In the genomic region with DNA sequence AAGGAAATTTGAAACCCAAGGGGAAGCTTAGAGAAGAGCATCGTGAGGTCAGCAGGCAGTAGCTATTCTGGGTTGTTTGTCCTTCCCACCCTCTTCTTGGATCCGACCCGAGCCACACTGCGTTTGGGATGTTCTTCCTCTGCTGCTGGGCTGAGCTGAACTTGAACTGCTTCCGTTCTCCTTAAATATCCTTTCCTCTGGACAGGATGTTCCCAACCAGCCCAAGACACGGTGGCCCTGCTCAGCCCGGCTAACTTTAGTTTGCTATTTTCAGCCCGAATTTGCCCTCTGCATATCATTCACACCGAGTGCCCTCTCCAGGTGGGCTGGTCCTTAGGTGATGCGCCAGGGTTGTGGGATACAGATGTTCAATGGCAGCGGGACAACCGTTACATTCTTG, we compare ENCODE assay signal across 12 mouse cellular contexts. TPM values are rescaled to one million over a fixed set of nuclear protein-coding genes. Genes with fewer than 3 reads are reported as not detected.
DNase-seq lines count a peak whose midpoint lies in the region; ATAC-seq and TF ChIP-seq lines count a peak whose summit lies in the region.
"Had no signal": no experiment of that assay in that cellular context is flagged by ENCODE, and none has a peak within 500 bp of the region (broad histone marks: within the 10 kb centered on the region; RNA-seq: fewer than 3 reads in every experiment).

No protein-coding gene starts in this region.

- no peaks in the 10 kb centered on the region for H3K36me3 ChIP-seq in heart, embryonic 11.5 days (ENCODE audit: control insufficient read depth, insufficient read depth, low read length)
- no peaks in the 10 kb centered on the region for H3K36me3 ChIP-seq in midbrain, postnatal 0 days (ENCODE audit: insufficient read depth, low read length)
- H3K36me3 ChIP-seq: hindbrain, embryonic 12.5 days; limb, embryonic 15.5 days; midbrain, embryonic 13.5 days had no signal

- no peak overlapping the region for H3K27ac ChIP-seq in heart, embryonic 11.5 days (ENCODE audit: low read depth, low read length)
- no peak overlapping the region for H3K27ac ChIP-seq in midbrain, postnatal 0 days (ENCODE audit: low read depth, low read length)
- H3K27ac ChIP-seq: hindbrain, embryonic 12.5 days; limb, embryonic 15.5 days; midbrain, embryonic 13.5 days had no signal

- no peak overlapping the region for H3K4me3 ChIP-seq in heart, embryonic 11.5 days (ENCODE audit: low read depth, low read length)
- H3K4me3 ChIP-seq in midbrain, postnatal 0 days (ENCODE audit: low read depth, low read length) = no peak overlapping the region
- H3K4me3 ChIP-seq: hindbrain, embryonic 12.5 days; limb, embryonic 15.5 days; midbrain, embryonic 13.5 days had no signal

- no peak overlapping the region for H3K4me2 ChIP-seq in heart, embryonic 11.5 days
- no peak overlapping the region for H3K4me2 ChIP-seq in midbrain, postnatal 0 days (ENCODE audit: low read depth, low read length, poor library complexity, severe bottlenecking)
- H3K4me2 ChIP-seq: hindbrain, embryonic 12.5 days; limb, embryonic 15.5 days; midbrain, embryonic 13.5 days had no signal

- peaks cover 5% of the 10 kb centered on the region for H3K4me1 ChIP-seq in heart, embryonic 11.5 days (ENCODE audit: control insufficient read depth, insufficient read depth, low read length)
- H3K4me1 ChIP-seq in midbrain, postnatal 0 days (ENCODE audit: insufficient read depth, low read length) = no peaks in the 10 kb centered on the region
- H3K4me1 ChIP-seq: hindbrain, embryonic 12.5 days; limb, embryonic 15.5 days; midbrain, embryonic 13.5 days had no signal

- no peak overlapping the region for H3K9ac ChIP-seq in heart, embryonic 11.5 days (ENCODE audit: low read depth, low read length)
- H3K9ac ChIP-seq in midbrain, postnatal 0 days (replicated peaks; ENCODE audit: low read length, poor library complexity, severe bottlenecking) = no peak overlapping the region
- H3K9ac ChIP-seq: hindbrain, embryonic 12.5 days; limb, embryonic 15.5 days; midbrain, embryonic 13.5 days had no signal

- ATAC-seq in heart, embryonic 11.5 days (replicated peaks; ENCODE audit: insufficient number of reproducible peaks, low FRiP score, low TSS enrichment) = no peak
- no peak for ATAC-seq in midbrain, postnatal 0 days (ENCODE audit: low FRiP score)
- ATAC-seq: forebrain, embryonic 16.5 days; midbrain, embryonic 13.5 days had no signal

- no peak for TF ChIP-seq CTCF in midbrain, postnatal 0 days (IDR thresholded peaks at IDR 0.05)

- 46% methylated on average over 12 of the region's 12 CpGs for WGBS in heart, embryonic 11.5 days (ENCODE audit: insufficient replicate concordance)
- 70% methylated on average over 12 of the region's 12 CpGs for WGBS in midbrain, postnatal 0 days

- DNase-seq in heart, adult 18-20 months = peak; percentile 80 to 95
- DNase-seq in gastrocnemius, postnatal 10 days = peak; percentile 33
- DNase-seq in kidney, adult 8-10 months = peak; percentile 68 to 69
- DNase-seq in lung, postnatal 14 days = peak; percentile 55
- DNase-seq in midbrain, postnatal 0 days (ENCODE audit: low spot score) = no peak
- DNase-seq in thymus, postnatal 14 days = no peak
- DNase-seq in thymus, postnatal 4 days = no peak

- H3K9me3 ChIP-seq in heart, embryonic 11.5 days (replicated peaks; ENCODE audit: control insufficient read depth, low read length) = no peaks in the 10 kb centered on the region
- no peaks in the 10 kb centered on the region for H3K9me3 ChIP-seq in midbrain, postnatal 0 days (ENCODE audit: low read length)
- H3K9me3 ChIP-seq: hindbrain, embryonic 12.5 days; limb, embryonic 15.5 days; midbrain, embryonic 13.5 days had no signal

- no peaks in the 10 kb centered on the region for H3K27me3 ChIP-seq in heart, embryonic 11.5 days (ENCODE audit: control insufficient read depth, insufficient read depth, low read length)
- no peaks in the 10 kb centered on the region for H3K27me3 ChIP-seq in midbrain, postnatal 0 days (ENCODE audit: insufficient read depth, low read length)
- H3K27me3 ChIP-seq: hindbrain, embryonic 12.5 days; limb, embryonic 15.5 days; midbrain, embryonic 13.5 days had no signal

RNA-seq across cellular contexts. Expression of gene Zmynd8, which starts 37.3 kb away (rescaled TPM):
- total RNA-seq in heart, adult 18-20 months (2021) = 10 to 100 TPM; 41.2 to 44.8 TPM
- polyA plus RNA-seq in heart, embryonic 11.5 days (2014; fragmentation: Nextera tagmentation; extraction: Ambion mirVana) = 39.6 and 47.6 TPM in 2 replicates
- 10 to 100 TPM; 29.6 to 30.4 TPM for total RNA-seq in gastrocnemius, postnatal 10 days (2021)
- total RNA-seq in midbrain, postnatal 0 days (2014; rRNA removed) = 55.9 and 73.4 TPM in 2 replicates
- polyA plus RNA-seq in midbrain, postnatal 0 days (2015; fragmentation: Nextera tagmentation; extraction: Ambion mirVana) = 56.8 and 59.0 TPM in 2 replicates

RNA-seq across cellular contexts. Expression of gene Ncoa3, which starts 56.3 kb away (rescaled TPM):
- total RNA-seq in heart, adult 18-20 months (2021) = 10 to 100 TPM; 29.2 to 30.2 TPM
- 14.2 and 15.6 TPM in 2 replicates for polyA plus RNA-seq in heart, embryonic 11.5 days (2014; fragmentation: Nextera tagmentation; extraction: Ambion mirVana)
- total RNA-seq in gastrocnemius, postnatal 10 days (2021) = 10 to 100 TPM; 12.2 to 17.2 TPM
- total RNA-seq in midbrain, postnatal 0 days (2014; rRNA removed) = 40.8 and 40.9 TPM in 2 replicates
- polyA plus RNA-seq in midbrain, postnatal 0 days (2015; fragmentation: Nextera tagmentation; extraction: Ambion mirVana) = 12.6 and 14.9 TPM in 2 replicates

Comparison
In these comparisons a context has a peak if more than half of its experiments do, and no peak if none do; other contexts are left out.
1. DNase-seq: peak in heart, adult 18-20 months (2 of 2), gastrocnemius, postnatal 10 days (single experiment), kidney, adult 8-10 months (2 of 2) and lung, postnatal 14 days (single experiment); none in midbrain, postnatal 0 days (single experiment), thymus, postnatal 14 days (single experiment) and thymus, postnatal 4 days (single experiment).